Mouse (Mus musculus): Measurements from ENCODE around the gene Rwdd2b.

DNA sequence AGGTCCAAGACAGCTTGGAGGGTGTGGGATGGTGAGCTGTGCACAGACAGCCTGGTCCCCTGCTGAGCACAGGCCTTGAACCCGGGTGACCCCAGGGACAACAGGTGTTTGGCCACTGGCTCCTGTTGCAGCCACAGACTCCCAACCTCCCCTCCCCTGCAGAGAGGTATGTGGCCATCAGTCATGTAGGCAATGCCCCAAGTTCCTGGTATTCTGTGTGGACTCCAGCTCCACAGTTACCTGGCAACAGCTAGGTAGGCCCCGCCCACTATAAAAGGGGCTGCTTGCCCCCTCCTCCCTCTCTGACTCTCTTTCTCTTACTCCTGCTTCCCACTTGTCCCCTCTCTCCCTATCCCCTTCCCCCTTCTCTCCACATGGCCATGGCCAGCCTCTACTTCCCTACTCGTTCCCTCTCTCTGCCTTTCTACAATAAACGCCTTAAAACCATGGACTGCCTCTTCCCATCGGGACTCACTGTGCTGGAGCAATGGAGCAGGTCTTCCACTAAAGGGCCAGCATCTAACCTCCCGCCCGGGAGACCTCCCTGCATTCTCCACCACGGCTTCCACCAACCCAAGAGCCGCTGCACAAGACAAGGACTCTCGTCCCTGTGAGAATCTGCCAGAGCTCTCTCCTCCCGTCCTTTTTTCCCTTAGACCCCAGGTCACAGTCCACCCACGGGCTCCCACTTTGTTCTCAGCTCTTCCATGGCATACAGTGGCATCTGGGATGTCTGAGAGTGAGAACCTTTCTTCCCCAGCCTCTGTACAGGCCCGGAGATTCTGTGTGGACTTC lies 4.8 kb downstream of the Rwdd2b start:
- TF ChIP-seq CTCF (IDR thresholded peaks at IDR 0.05; ENCODE audit: control insufficient read depth, insufficient read depth, low read length) (no peak), POLR2A (IDR thresholded peaks at IDR 0.05; ENCODE audit: borderline replicate concordance, control insufficient read depth, low read depth, low read length) (no peak)

Data from bone marrow, adult 2 months (tissue).